Mouse (Mus musculus) lung, adult 2 months (tissue): ENCODE measurements around the gene Pdzrn3. TPM values are rescaled to one million over a fixed set of nuclear protein-coding genes. Genes with fewer than 3 reads are reported as not detected.
A peak's percentile ranks its signal among the peaks of the same experiment; 100 is the strongest.

ENCODE experiments used
- DNase-seq: peaks from one replicate; pipeline ENCODE4 v3.0.0; 2022
- H3K4me1 ChIP-seq: fragments of 200-500 bp; 2 replicates; pipeline ENCODE4 v1.6.1; 2011; ENCODE audit warnings: low read length; ENCODE audit not compliant: control insufficient read depth, insufficient read depth
- H3K4me3 ChIP-seq: fragments of 200-500 bp; replicated peaks from 2 replicates; pipeline ENCODE3; 2011; ENCODE audit warnings: low read depth, mild to moderate bottlenecking, control low read depth, low read length; ENCODE audit errors: extremely low read depth
- CTCF ChIP-seq: fragments of 200-500 bp; IDR thresholded peaks from 2 replicates; pipeline ENCODE4 v1.5.1; 2011; ENCODE audit warnings: mild to moderate bottlenecking, low read length, control low read depth; ENCODE audit not compliant: insufficient read depth
- POLR2A ChIP-seq: fragments of 200-500 bp; IDR thresholded peaks from 2 replicates; pipeline ENCODE4 v1.6.1; 2011; ENCODE audit warnings: low read depth, mild to moderate bottlenecking, control low read depth, low read length, borderline replicate concordance; ENCODE audit errors: extremely low read depth
- WGBS: fragments of 180-500 bp; shearing (Covaris S2); methylation state at CpG from one replicate; pipeline ENCODE4 v1.1.7; 2018; 5-methylcytosine and 5-hydroxymethylcytosine counted together
- polyA plus RNA-seq: library from polyadenylated mRNA; depleted of rRNA; stranded (reverse); fragments of >200 nt; gene quantifications from 2 replicates; pipeline ENCODE4 v1.2.3, GENCODE M21; 2012

The Pdzrn3 gene
- polyA plus RNA-seq, 1 experiment = 23.2 TPM

GRCm38 (mm10) chr6:101227294-101227855, 150.3 kb downstream of the Pdzrn3 start:
- no peak for DNase-seq
- 56% methylated on average over 8 of the region's 8 CpGs for WGBS
- Histone ChIP-seq H3K4me3 (no peak overlapping the region), H3K4me1 (peaks cover 4% of the 10 kb centered on the region; the same call in 1 of the 2 replicates)
- no peak for TF ChIP-seq CTCF
- TF ChIP-seq POLR2A = no peak

GRCm38 (mm10) chr6:101220307-101220706, 157.4 kb downstream of the Pdzrn3 start:
- H3K4me1 ChIP-seq = peaks cover 4% of the 10 kb centered on the region
- no peak overlapping the region for H3K4me3 ChIP-seq
- DNase-seq = no peak
- no peak for TF ChIP-seq POLR2A
- no peak for TF ChIP-seq CTCF
- WGBS = 44% methylated on average over 3 of the region's 3 CpGs

- TF ChIP-seq CTCF = no peak
- TF ChIP-seq POLR2A = no peak
- 61% methylated on average over 3 of the region's 3 CpGs for WGBS
- no peak for DNase-seq
- Histone ChIP-seq H3K4me1 (peaks cover 4% of the 10 kb centered on the region), H3K4me3 (no peak overlapping the region)
These were observed 158.7 kb downstream of the Pdzrn3 start for GRCm38 (mm10) chr6:101219004-101219403.

GRCm38 (mm10) chr6:101218197-101218596, 159.5 kb downstream of the Pdzrn3 start:
- WGBS = 60% methylated on average over 4 of the region's 4 CpGs
- TF ChIP-seq CTCF = no peak
- no peak for TF ChIP-seq POLR2A
- no peak overlapping the region for H3K4me3 ChIP-seq
- DNase-seq = no peak
- H3K4me1 ChIP-seq = peaks cover 4% of the 10 kb centered on the region

GRCm38 (mm10) chr6:101217756-101218155, 159.9 kb downstream of the Pdzrn3 start:
- Histone ChIP-seq H3K4me3 (no peak overlapping the region), H3K4me1 (peaks cover 4% of the 10 kb centered on the region)
- no peak for DNase-seq
- 29% methylated on average over 6 of the region's 6 CpGs for WGBS
- TF ChIP-seq CTCF = no peak
- TF ChIP-seq POLR2A = no peak

- TF ChIP-seq POLR2A (no peak), CTCF (no peak)
- Histone ChIP-seq H3K4me3 (peak overlapping the region; percentile 21), H3K4me1 (peaks cover 4% of the 10 kb centered on the region)
- 32% methylated on average over 16 of the region's 16 CpGs for WGBS
- peak; percentile 10 for DNase-seq
These were observed 162.3 kb downstream of the Pdzrn3 start for GRCm38 (mm10) chr6:101215436-101215791.

GRCm38 (mm10) chr6:101214734-101215435, 162.8 kb downstream of the Pdzrn3 start:
- H3K4me3 ChIP-seq = no peak overlapping the region
- WGBS = 72% methylated on average over 8 of the region's 8 CpGs
- no peak for DNase-seq
- TF ChIP-seq CTCF (no peak), POLR2A (no peak)
- peaks cover 4% of the 10 kb centered on the region for H3K4me1 ChIP-seq

- Histone ChIP-seq H3K4me3 (no peak overlapping the region), H3K4me1 (no peaks in the 10 kb centered on the region)
- 95% methylated on average over 5 of the region's 5 CpGs for WGBS
- no peak for DNase-seq
- TF ChIP-seq CTCF = no peak
- no peak for TF ChIP-seq POLR2A
These were observed 164.6 kb downstream of the Pdzrn3 start for GRCm38 (mm10) chr6:101213066-101213465.

GRCm38 (mm10) chr6:101212086-101212485, 165.6 kb downstream of the Pdzrn3 start:
- H3K4me3 ChIP-seq = no peak overlapping the region
- TF ChIP-seq CTCF (no peak), POLR2A (no peak)
- DNase-seq = no peak
- no peaks in the 10 kb centered on the region for H3K4me1 ChIP-seq
- 90% methylated on average over 6 of the region's 6 CpGs for WGBS

- 75% methylated on average over 8 of the region's 8 CpGs for WGBS
- TF ChIP-seq CTCF = no peak
- no peak for TF ChIP-seq POLR2A
- DNase-seq = no peak
These were observed 166.3 kb downstream of the Pdzrn3 start for GRCm38 (mm10) chr6:101211361-101211841.

More at GRCm38 (mm10) chr6:101211361-101211841, 166.3 kb downstream of the Pdzrn3 start:
- H3K4me3 ChIP-seq = no peak overlapping the region
- no peaks in the 10 kb centered on the region for H3K4me1 ChIP-seq
